Mouse (Mus musculus): ENCODE measurements at regions not wholly inside any gene's neighbourhood (a gene's known extent, or its start where the extent isn't known, plus 50 kb on each side); places are given as distances from the start of the nearest gene placed in this dataset.
"Not testable (repeated sequence)": the region's sequence is repeated elsewhere in the genome, so short reads cannot be mapped to it uniquely, and the experiment has no call there.

GRCm38 (mm10) chr1:95397188-95397587, 83.8 kb downstream of the Fam174a start:
- peak; percentile 25 for DNase-seq

GRCm38 (mm10) chr1:95399764-95400163, 86.3 kb downstream of the Fam174a start:
- no peak for DNase-seq

GRCm38 (mm10) chr1:95422253-95422652, 108.8 kb downstream of the Fam174a start:
- no peak for DNase-seq

GRCm38 (mm10) chr1:95425420-95425819, 112.0 kb downstream of the Fam174a start:
- DNase-seq: no peak

GRCm38 (mm10) chr1:95437155-95437554, 123.7 kb downstream of the Fam174a start:
- DNase-seq: no peak

GRCm38 (mm10) chr1:95445541-95445940, 132.1 kb downstream of the Fam174a start:
- no peak for DNase-seq

GRCm38 (mm10) chr1:95448962-95449558, 135.6 kb downstream of the Fam174a start:
- no peak for DNase-seq

GRCm38 (mm10) chr1:95450920-95451332, 137.5 kb downstream of the Fam174a start:
- DNase-seq: no peak

- DNase-seq: peak; percentile 80
Measured at GRCm38 (mm10) chr1:95451755-95452154, 138.3 kb downstream of the Fam174a start.

GRCm38 (mm10) chr1:95454246-95454645, 140.8 kb downstream of the Fam174a start:
- no peak for DNase-seq

GRCm38 (mm10) chr1:95459355-95459754, 145.9 kb downstream of the Fam174a start:
- DNase-seq: no peak

- DNase-seq: no peak
Measured at GRCm38 (mm10) chr1:95468095-95468494, 154.7 kb downstream of the Fam174a start.

- no peak for DNase-seq
Measured at GRCm38 (mm10) chr1:95468772-95469171, 155.3 kb downstream of the Fam174a start.

- no peak for DNase-seq
Measured at GRCm38 (mm10) chr1:95470491-95470890, 157.1 kb downstream of the Fam174a start.

GRCm38 (mm10) chr1:95493004-95493403, 174.4 kb downstream of the St8sia4 start:
- DNase-seq: no peak

GRCm38 (mm10) chr1:95500671-95501070, 166.7 kb downstream of the St8sia4 start:
- not testable (repeated sequence) for DNase-seq

- DNase-seq: no peak
Measured at GRCm38 (mm10) chr1:95508718-95509117, 158.7 kb downstream of the St8sia4 start.

- DNase-seq: no peak
Measured at GRCm38 (mm10) chr1:95528726-95529125, 138.6 kb downstream of the St8sia4 start.

- no peak for DNase-seq
Measured at GRCm38 (mm10) chr1:95531017-95531416, 136.4 kb downstream of the St8sia4 start.
